Mouse (Mus musculus) adrenal gland, postnatal 14 days (tissue): Measurements from ENCODE around the gene Stra6. TPM values are rescaled to one million over a fixed set of nuclear protein-coding genes. Genes with fewer than 3 reads are reported as not detected.
A peak's percentile ranks its signal among the peaks of the same experiment; 100 is the strongest.

ENCODE experiments used
- DNase-seq: peaks from one replicate; pipeline ENCODE4 v3.0.0; 2021; ENCODE audit warnings: mixed read lengths
- total RNA-seq: library from RNA; stranded (reverse); gene quantifications from 2 replicates; pipeline ENCODE4 v1.2.3, GENCODE M21; 2021

Stra6 gene
- total RNA-seq, 1 experiment from 2014 or later: 0.96 TPM

GRCm38 (mm10) chr9:58133893-58134884 is 70.6 kb downstream of the Stra6 start:
- no peak for DNase-seq

- no peak for DNase-seq
Measured at GRCm38 (mm10) chr9:58134906-58135305, 71.3 kb downstream of the Stra6 start.

GRCm38 (mm10) chr9:58135921-58136321 is 72.3 kb downstream of the Stra6 start:
- DNase-seq: no peak

- DNase-seq: peak; percentile 61
Measured at GRCm38 (mm10) chr9:58139947-58140346, 76.4 kb downstream of the Stra6 start.

- no peak for DNase-seq
Measured at GRCm38 (mm10) chr9:58143419-58143818, 79.8 kb downstream of the Stra6 start.

- DNase-seq: no peak
Measured at GRCm38 (mm10) chr9:58144664-58145063, 81.1 kb downstream of the Stra6 start.

GRCm38 (mm10) chr9:58145417-58145816 is 81.8 kb downstream of the Stra6 start:
- DNase-seq: no peak

GRCm38 (mm10) chr9:58148806-58149205 is 85.2 kb downstream of the Stra6 start:
- peak; percentile 54 for DNase-seq

- peak; percentile 22 for DNase-seq
Measured at GRCm38 (mm10) chr9:58150733-58151361, 87.3 kb downstream of the Stra6 start.

GRCm38 (mm10) chr9:58153095-58153494 is 89.5 kb downstream of the Stra6 start:
- DNase-seq: peak; percentile 40

- peak; percentile 53 for DNase-seq
Measured at GRCm38 (mm10) chr9:58155366-58155765, 91.8 kb downstream of the Stra6 start.

- no peak for DNase-seq
Measured at GRCm38 (mm10) chr9:58156819-58157560, 93.4 kb downstream of the Stra6 start.

GRCm38 (mm10) chr9:58157838-58158237 is 94.2 kb downstream of the Stra6 start:
- DNase-seq: no peak

GRCm38 (mm10) chr9:58158541-58159311 is 95.1 kb downstream of the Stra6 start:
- DNase-seq: peak; percentile 20

- no peak for DNase-seq
Measured at GRCm38 (mm10) chr9:58159855-58160254, 96.3 kb downstream of the Stra6 start.

- DNase-seq: no peak
Measured at GRCm38 (mm10) chr9:58160315-58160714, 96.7 kb downstream of the Stra6 start.

GRCm38 (mm10) chr9:58162173-58162572 is 98.6 kb downstream of the Stra6 start:
- no peak for DNase-seq

GRCm38 (mm10) chr9:58163146-58163545 is 99.6 kb downstream of the Stra6 start:
- DNase-seq: peak; percentile 58

- no peak for DNase-seq
Measured at GRCm38 (mm10) chr9:58165779-58166178, 102.2 kb downstream of the Stra6 start.

- DNase-seq: no peak
Measured at GRCm38 (mm10) chr9:58168880-58169279, 105.3 kb downstream of the Stra6 start.

- DNase-seq: no peak
Measured at GRCm38 (mm10) chr9:58169426-58169825, 105.8 kb downstream of the Stra6 start.

GRCm38 (mm10) chr9:58172863-58173262 is 109.3 kb downstream of the Stra6 start:
- no peak for DNase-seq
